Mouse (Mus musculus) lung, postnatal 0 days (tissue): ENCODE results near the gene Tmem45a2. TPM values are rescaled to one million over a fixed set of nuclear protein-coding genes. Genes with fewer than 3 reads are reported as not detected.

ENCODE experiments used
- ATAC-seq: fragments of 200-750 bp; cut with Nextera tagmentation; 2 replicates; pipeline ENCODE4 v1.8.0; 2017; ENCODE audit warnings: moderate library complexity
- DNase-seq: peaks from one replicate; pipeline ENCODE4 v3.0.0-alpha.2; 2016; ENCODE audit warnings: low spot score
- H3K27ac ChIP-seq: fragments of 300-500 bp; sonication (generic); 2 replicates; pipeline ENCODE4 v1.5.1; 2014; ENCODE audit warnings: antibody characterized with exemption, mild to moderate bottlenecking, low read length, mixed read lengths
- H3K27me3 ChIP-seq: fragments of 300-500 bp; sonication (generic); replicated peaks from 2 replicates; pipeline ENCODE4 v1.6.1; 2014; ENCODE audit warnings: low read length, mixed read lengths; ENCODE audit not compliant: insufficient read depth
- H3K36me3 ChIP-seq: fragments of 300-500 bp; sonication (generic); 2 replicates; pipeline ENCODE4 v1.6.1; 2014; ENCODE audit warnings: low read length, mixed read lengths; ENCODE audit not compliant: insufficient read depth
- H3K4me1 ChIP-seq: fragments of 300-500 bp; sonication (generic); 2 replicates; pipeline ENCODE4 v1.6.1; 2014; ENCODE audit warnings: antibody characterized with exemption, low read depth, low read length, mixed read lengths; ENCODE audit not compliant: insufficient read depth
- H3K4me2 ChIP-seq: fragments of 300-500 bp; sonication (generic); replicated peaks from 2 replicates; pipeline ENCODE4 v1.6.1; 2014; ENCODE audit warnings: low read depth, mild to moderate bottlenecking, low read length, moderate library complexity, mixed read lengths
- H3K4me3 ChIP-seq: fragments of 300-500 bp; sonication (generic); 2 replicates; pipeline ENCODE4 v1.5.1; 2014; ENCODE audit warnings: low read depth, low read length
- H3K9ac ChIP-seq: fragments of 300-500 bp; sonication (generic); replicated peaks from 2 replicates; pipeline ENCODE4 v1.6.1; 2014; ENCODE audit warnings: low read depth, mild to moderate bottlenecking
- H3K9me3 ChIP-seq: fragments of 300-500 bp; sonication (generic); 2 replicates; pipeline ENCODE4 v1.6.1; 2016; ENCODE audit warnings: low read length, mixed read lengths
- CTCF ChIP-seq: IDR thresholded peaks from 2 replicates; pipeline ENCODE4 v1.5.1; 2016; ENCODE audit warnings: antibody characterized with exemption, mild to moderate bottlenecking
- EP300 ChIP-seq: IDR thresholded peaks from 2 replicates; pipeline ENCODE4 v1.6.1; 2016; ENCODE audit warnings: antibody characterized with exemption, mild to moderate bottlenecking, control low read depth
- WGBS: fragments of 180-500 bp; shearing (Covaris S2); extraction: QIAGEN DNeasy Blood & Tissue Kit; methylation state at CpG from one replicate; pipeline ENCODE4 v1.1.7; 2014; 5-methylcytosine and 5-hydroxymethylcytosine counted together
- polyA plus RNA-seq: library from polyadenylated mRNA; unstranded; fragments of >200 nt; fragmentation: Nextera tagmentation; extraction: Ambion mirVana; gene quantifications from 2 replicates; pipeline ENCODE4 v1.2.1, GENCODE M21; 2015

Gene Tmem45a2
- polyA plus RNA-seq, result 0.06 TPM in 1 of 2 replicates, not detected in the other

- no peaks in the 10 kb centered on the region for H3K27me3 ChIP-seq
- H3K9ac ChIP-seq, result no peak within 1 kb of the TSS
- H3K9me3 ChIP-seq, result no peaks in the 10 kb centered on the region
- no peaks in the 10 kb centered on the region for H3K4me1 ChIP-seq
- TF ChIP-seq EP300 (no peak), CTCF (no peak)
- no peak within 1 kb of the TSS for H3K4me2 ChIP-seq
- no peak within 1 kb of the TSS for H3K4me3 ChIP-seq
- no peaks in the 10 kb centered on the region for H3K36me3 ChIP-seq
- ATAC-seq (no peak), DNase-seq (no peak)
- H3K27ac ChIP-seq, result no peak within 1 kb of the TSS
- WGBS, result 91% methylated on average over 5 of the region's 5 CpGs
Measured at GRCm38 (mm10) chr16:57071132-57071639, at the start of gene Tmem45a2. Gene Tmem45a2, minus strand, starts transcription at chr16:57071372.

DNA sequence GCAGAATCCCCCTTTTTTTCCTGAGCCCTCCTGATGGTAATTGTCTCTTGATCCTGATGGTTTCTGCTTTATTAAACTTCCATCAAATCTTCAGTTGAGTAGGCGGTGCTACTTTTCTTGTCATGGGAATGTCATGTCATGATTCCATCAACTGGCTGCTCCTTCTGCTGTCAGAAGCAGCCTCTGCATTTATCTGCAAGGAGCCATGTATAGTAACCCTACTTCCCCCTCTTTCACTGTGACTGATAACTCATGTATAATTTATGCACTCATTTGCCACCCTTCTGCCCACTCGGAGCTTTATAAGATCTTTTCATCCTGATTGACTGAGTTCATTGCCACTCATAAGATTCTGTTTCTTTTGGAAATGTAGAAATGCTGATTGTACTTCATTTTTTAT is 46.4 kb upstream of the Tmem45a2 start:
- Histone ChIP-seq H3K4me1 (peaks cover under 1% of the 10 kb centered on the region; the same call in 1 of the 2 replicates), H3K27ac (no peak overlapping the region), H3K4me2 (no peak overlapping the region), H3K9ac (no peak overlapping the region), H3K27me3 (no peaks in the 10 kb centered on the region), H3K36me3 (no peaks in the 10 kb centered on the region), H3K9me3 (no peaks in the 10 kb centered on the region), H3K4me3 (no peak overlapping the region)
- WGBS, result 73% methylated on average over 2 of the region's 2 CpGs
- ATAC-seq, result no peak
- TF ChIP-seq CTCF (no peak), EP300 (no peak)
- no peak for DNase-seq

DNA sequence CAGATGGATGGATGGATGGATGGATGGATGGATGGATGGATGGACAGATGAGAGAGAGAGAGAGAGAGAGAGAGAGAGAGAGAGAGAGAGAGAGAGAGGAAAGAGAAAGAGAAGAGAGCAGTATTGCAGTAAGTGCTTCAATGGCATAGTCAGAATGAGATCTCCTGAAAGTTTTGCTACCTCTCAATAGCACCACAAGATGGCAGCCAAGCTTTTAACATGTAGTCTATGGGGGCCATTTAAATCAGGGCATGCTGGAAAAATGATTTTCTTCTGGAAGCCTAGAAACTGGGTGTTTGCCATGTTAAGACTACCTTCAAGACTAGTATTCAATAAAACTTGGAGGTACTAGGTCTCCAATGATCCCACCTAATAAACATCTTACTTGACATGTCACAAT is 44.9 kb upstream of the Tmem45a2 start:
- H3K4me3 ChIP-seq, result no peak overlapping the region
- H3K36me3 ChIP-seq, result no peaks in the 10 kb centered on the region
- H3K4me1 ChIP-seq, result no peaks in the 10 kb centered on the region
- ATAC-seq, result no peak
- no peaks in the 10 kb centered on the region for H3K9me3 ChIP-seq
- no peaks in the 10 kb centered on the region for H3K27me3 ChIP-seq
- H3K9ac ChIP-seq, result no peak overlapping the region
- peak; percentile 70 for DNase-seq
- TF ChIP-seq CTCF, result peak; percentile 70
- no peak for TF ChIP-seq EP300
- H3K27ac ChIP-seq, result no peak overlapping the region
- H3K4me2 ChIP-seq, result no peak overlapping the region

GRCm38 (mm10) chr16:57106185-57106960 is 35.2 kb upstream of the Tmem45a2 start:
- DNase-seq (no peak), ATAC-seq (no peak)
- TF ChIP-seq CTCF (no peak), EP300 (no peak)
- H3K4me1 ChIP-seq, result no peaks in the 10 kb centered on the region
- H3K27ac ChIP-seq, result no peak overlapping the region
- WGBS, result 75% methylated on average over 5 of the region's 5 CpGs
- no peak overlapping the region for H3K9ac ChIP-seq
- H3K4me2 ChIP-seq, result no peak overlapping the region
- no peaks in the 10 kb centered on the region for H3K9me3 ChIP-seq
- H3K36me3 ChIP-seq, result no peaks in the 10 kb centered on the region
- H3K27me3 ChIP-seq, result no peaks in the 10 kb centered on the region
- no peak overlapping the region for H3K4me3 ChIP-seq

DNA sequence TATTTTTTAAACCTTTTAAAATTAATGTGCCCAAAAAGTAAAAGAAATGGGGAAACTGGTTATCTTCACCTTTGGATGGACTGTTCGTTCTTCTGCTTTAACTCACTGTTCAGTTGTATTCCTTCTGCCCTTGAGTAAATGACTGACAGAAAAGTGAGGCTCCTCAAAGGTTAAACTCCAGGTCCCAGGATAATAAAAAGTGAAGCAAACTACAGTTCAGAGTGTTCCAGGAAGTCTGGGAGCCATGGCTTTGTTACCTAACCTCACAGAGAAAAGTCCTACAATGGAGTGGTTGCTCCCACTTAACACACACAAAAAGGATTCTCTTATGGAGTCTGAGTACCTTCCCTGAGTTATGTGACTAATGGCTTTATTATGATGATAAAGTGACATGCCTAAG is 30.0 kb upstream of the Tmem45a2 start:
- DNase-seq (no peak), ATAC-seq (no peak)
- TF ChIP-seq EP300 (no peak), CTCF (no peak)
- Histone ChIP-seq H3K9ac (no peak overlapping the region), H3K27ac (no peak overlapping the region), H3K36me3 (no peaks in the 10 kb centered on the region), H3K4me3 (no peak overlapping the region), H3K4me1 (no peaks in the 10 kb centered on the region; the same call in 1 of the 2 replicates), H3K27me3 (no peaks in the 10 kb centered on the region), H3K4me2 (no peak overlapping the region), H3K9me3 (no peaks in the 10 kb centered on the region)
- 82% methylated on average over 1 of the region's 1 CpGs for WGBS

DNA sequence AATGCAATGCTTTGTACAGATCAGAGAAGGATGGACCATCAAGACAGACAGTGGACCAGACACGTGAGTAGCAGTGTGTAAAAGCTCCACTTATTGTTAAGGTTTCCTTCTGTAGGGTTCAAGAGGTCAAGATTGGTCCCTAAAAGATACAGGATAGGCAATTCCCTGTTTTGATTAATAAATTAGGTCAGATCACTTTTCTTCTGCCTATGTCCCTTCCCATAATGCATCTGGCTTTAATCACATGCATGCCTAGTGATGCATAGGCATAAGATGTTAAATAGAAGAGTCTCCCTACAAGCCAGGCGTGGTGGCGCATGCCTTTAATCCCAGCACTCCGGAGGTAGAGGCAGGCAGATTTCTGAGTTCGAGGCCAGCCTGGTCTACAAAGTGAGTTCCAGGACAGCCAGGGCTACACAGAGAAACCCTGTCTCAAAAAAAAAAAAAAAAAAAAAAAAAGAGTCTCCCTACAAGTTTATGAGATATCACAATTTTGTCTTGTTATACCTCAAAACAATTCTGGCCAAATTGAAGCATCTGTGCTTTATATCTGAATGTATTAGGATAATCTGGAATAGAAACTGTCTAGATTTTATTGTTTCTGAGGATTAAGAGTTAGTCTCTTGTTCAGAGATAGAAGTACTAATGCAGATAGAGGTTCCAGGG is 28.5 kb upstream of the Tmem45a2 start:
- no peaks in the 10 kb centered on the region for H3K27me3 ChIP-seq

More for the DNA sequence above, 28.5 kb upstream of the Tmem45a2 start:
- DNase-seq (no peak), ATAC-seq (no peak)
- no peak overlapping the region for H3K4me3 ChIP-seq
- H3K9me3 ChIP-seq, result no peaks in the 10 kb centered on the region
- no peak overlapping the region for H3K4me2 ChIP-seq
- no peak overlapping the region for H3K9ac ChIP-seq
- H3K27ac ChIP-seq, result no peak overlapping the region
- 80% methylated on average over 5 of the region's 5 CpGs for WGBS
- H3K36me3 ChIP-seq, result no peaks in the 10 kb centered on the region
- TF ChIP-seq EP300 (no peak), CTCF (no peak)
- H3K4me1 ChIP-seq, result no peaks in the 10 kb centered on the region; the same call in 1 of the 2 replicates
